Mouse (Mus musculus) hematopoietic stem cell, adult 5-6 weeks (primary cell): ENCODE results near the gene Megf11. TPM values are rescaled to one million over a fixed set of nuclear protein-coding genes. Genes with fewer than 3 reads are reported as not detected.
"Not testable (repeated sequence)": the region's sequence is repeated elsewhere in the genome, so short reads cannot be mapped to it uniquely, and the experiment has no call there.

Experiments
- ATAC-seq, 2 experiments: fragments of 125-278 bp in 1 of 2; replicated peaks in 1 of 2; 2 replicates each; pipeline ENCODE4 v1.8.0; 2016 to 2017; ENCODE audit warnings: inconsistent platforms in 2 of 2, mild to moderate bottlenecking in 2 of 2, moderate number of reproducible peaks in 2 of 2, low read depth in 1 of 2, moderate TSS enrichment in 1 of 2; ENCODE audit not compliant: low FRiP score in 2 of 2, poor library complexity in 2 of 2, severe bottlenecking in 2 of 2, insufficient read depth in 1 of 2, low TSS enrichment in 1 of 2
- total RNA-seq: library from RNA; stranded (forward); fragments of 172-1452, 232-1000 nt; gene quantifications from 2 replicates; pipeline ENCODE4 v1.2.3, GENCODE M21; 2017

The Megf11 gene
- total RNA-seq, 1 experiment from 2014 or later: not detected

DNA sequence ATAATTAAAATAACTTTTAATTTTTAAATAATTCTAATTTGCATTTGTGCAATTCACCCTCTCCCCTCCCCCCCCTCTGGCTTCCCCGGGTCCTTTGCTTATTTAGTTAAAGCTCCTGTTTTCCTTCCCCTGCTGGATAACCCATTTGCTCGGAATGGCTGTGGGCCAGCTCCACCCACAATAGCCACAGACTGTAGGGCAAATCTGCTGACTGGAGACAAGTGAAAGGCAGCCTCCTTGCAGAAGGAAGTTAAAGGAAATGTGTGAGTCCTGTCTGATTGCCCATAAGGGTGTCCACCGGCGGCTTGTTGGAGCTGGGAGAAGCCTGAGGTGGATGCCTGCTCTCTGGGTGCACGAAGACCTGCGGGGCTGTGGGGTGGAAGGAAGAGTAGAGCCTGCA is 62.1 kb downstream of the Megf11 start:
- peak; percentile 67 to 72 for ATAC-seq

DNA sequence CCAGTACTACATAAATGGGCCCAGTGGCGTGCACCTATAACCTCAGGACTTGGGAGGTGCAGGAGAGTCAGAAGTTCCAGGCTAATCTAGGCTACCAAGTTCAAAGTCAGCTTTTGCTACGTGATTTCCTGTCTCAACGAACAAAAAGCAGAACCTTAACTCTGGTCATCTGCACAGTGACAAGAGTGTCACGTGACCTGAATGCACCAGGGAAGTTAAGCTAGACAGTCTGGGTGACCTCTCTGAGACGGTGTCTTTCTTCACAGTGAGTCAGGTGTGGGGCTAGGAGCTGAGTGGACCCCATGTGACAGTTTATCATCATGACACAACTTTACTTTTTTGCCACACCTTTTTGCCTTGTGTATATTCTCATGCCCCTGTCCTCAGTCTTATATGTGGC is 67.3 kb downstream of the Megf11 start:
- peak; percentile 71 to 82; a peak in 3 of 4 replicates for ATAC-seq

DNA sequence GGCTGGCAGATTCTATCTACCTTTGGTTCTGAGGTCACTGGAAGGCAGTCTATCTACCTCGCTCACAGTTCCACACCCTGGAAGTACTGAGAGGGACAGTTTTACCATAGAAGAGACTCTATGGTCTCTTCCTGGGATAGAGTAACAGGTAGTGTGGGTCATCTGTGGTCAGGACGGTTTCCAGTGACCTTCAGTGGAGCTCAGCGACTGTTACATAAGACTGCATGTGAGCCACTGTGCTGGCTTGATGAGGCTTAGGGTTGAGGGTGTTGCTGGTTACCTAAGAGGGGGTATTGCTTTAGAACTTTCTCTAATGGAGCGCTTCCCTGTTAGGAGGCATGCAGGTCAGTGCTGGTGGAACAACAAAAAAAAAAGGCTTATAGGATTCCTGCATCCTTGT is 68.8 kb downstream of the Megf11 start:
- ATAC-seq: no peak

DNA sequence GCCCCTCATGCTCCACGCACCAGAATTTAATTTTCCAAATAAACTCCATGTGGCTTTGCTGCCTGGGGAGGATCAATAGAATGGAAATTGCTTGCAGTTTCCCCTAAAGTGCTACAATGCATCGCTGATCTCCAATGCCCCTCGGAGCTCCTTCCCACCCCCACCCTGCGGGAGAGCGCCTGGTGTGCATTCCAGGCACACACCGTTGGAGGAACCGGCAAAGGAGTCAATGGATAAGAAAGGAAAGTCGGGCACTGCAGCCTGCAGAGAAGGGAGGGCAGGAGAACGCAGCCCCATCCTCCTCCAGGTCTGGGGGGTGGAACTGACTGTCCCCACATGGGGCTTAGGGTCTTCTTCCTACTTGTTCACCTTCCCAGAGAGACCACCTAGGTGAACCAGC is 70.5 kb downstream of the Megf11 start:
- no peak for ATAC-seq

DNA sequence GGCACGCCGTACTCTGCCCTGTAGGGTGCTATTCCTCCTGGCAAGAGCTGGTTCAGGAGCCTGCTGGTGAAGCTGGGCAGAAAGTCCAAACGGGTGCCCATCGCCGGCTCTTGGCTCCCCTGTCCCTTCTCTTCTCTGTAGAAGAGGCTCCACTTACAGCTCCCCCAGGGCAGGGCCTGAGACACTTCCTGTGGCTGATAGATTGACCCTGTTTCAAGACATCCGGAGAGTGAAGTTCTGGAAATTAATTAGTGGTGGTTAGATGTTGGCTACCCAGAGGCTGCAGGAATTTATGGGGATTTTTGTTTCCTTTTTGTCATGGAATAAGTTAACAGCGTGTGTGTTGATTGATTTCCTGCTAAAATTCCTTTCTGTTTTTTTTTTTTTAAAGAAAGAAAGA is 72.2 kb downstream of the Megf11 start:
- ATAC-seq: no peak

DNA sequence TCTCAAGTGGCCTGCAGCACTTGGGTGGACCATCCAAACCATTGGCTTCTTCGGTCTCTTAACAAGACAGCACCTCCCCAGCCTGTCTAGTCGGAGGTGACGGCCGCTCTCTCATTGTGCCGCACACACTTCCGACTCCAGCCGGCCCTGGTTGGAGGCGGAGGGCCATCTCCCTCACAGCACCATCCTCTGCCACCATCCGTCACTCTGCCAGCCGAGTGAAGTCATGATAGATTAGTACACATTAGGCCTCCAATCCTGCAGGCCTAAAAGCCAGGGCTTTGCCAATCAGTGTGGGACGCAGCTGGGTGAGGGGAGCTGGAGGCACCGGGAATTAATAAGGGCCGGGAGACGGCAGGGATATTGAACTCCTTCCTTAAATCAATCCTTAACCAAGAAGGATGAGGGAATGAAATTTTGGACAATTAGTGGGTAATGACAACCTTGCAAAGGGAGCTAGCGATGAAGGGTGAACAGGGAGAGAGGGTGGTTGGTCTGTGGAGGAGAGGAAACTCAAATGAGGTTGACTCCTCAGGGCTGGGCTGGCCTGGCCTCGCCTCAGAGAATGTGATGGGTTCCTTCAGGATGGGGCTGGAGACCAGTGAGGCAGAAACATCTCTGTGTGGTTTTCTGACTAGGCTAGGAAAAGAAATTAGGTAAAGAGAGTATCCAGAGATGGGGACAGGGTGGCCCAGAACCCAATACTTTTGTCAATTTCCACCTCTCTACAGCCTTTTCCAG is 76.3 kb downstream of the Megf11 start:
- no peak for ATAC-seq

DNA sequence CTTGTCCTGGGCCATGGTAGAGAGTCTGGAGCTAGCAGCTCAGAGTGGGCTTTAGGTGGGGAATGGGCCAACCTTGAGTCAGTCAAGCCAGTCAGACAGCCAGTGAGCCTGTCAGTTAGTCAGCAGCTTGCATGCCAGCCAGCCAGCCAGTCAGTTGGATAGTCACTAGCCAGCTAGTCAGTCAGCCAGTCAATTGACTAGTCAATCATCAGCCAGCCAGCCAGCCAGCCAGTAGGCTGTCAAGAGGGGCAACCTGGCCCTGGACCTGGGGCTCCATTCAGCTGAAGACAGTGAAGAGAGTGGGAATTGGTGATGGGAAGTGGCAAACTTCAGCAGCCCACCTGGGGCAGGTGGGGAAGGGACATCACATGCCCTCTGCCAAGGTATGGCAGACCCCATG is 77.4 kb downstream of the Megf11 start:
- no peak for ATAC-seq

DNA sequence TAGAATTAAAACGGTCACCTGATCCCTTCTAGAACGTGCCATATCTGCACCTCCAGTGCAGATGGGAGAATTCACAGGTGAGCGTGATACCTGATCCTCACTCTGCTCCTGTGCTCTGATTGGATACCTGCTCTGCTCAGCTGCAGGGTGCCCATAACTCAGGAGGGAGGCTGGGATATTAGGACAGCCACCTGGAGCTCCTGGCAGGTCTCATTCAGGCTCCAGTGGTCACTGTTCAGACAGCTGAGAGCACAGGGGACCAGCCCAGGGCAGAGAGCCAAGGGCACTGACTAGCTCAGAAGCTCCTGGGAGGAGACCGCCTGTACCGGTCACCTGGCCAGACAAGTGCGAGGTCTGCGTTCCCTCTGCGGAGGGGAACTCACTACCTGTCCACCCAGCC is 80.7 kb downstream of the Megf11 start:
- ATAC-seq: no peak

DNA sequence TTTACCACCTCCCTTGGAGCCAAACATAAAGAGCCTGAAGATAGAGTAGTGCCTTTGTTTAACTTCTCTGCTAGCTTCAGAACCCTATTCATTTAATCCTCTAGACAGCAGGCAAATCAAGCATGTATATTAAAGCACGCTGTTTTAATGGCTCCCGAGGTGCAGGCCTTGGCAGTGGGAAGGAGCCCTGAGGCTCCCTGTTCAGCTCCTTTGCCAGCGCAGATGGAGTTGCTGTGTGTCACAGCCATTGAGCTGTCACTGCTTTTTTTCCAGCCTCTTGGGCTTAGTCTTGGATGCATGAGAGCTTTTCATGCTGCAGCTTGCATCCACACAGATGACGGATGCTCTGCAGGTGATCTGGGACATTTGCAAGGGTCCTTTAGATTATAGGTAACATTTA is 81.1 kb downstream of the Megf11 start:
- ATAC-seq: no peak

DNA sequence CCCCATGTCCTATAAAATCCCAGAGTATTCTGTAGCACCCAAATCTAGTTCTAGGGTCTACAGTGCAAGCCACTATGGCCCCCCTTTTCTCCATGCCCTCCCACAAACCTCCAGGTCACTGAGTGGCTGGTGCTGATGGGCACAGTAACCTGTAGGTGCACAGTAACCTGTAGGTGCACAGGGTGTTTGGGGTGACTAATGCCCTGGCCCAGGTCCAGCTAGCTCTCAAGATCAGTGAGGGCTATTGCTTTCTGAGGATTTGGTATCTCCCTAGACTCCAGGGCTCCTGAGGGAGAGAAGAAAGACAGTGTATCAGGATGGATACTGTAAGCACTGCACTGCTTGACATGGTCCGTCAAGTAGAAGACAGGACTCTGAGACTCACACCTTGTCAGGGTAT is 85.4 kb downstream of the Megf11 start:
- ATAC-seq: no peak

DNA sequence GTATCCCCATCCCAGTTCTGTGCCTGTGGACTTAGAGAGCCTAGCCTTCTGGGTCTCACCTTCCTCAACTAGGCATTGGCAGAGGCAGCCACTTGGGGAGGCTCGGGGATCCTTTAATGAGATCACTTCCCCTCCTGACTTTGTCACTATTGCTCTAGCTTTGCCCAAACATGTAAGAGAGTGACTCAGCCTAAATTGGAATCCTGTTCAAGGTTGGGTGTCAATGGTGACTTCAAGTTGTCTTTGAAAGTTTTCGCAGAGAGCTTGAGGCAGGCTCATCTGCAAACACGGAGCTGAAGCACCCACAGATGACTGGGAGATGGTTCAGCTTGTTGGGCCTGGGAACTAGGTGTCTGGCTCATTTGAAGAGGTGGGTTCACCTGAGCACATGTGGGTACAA is 85.9 kb downstream of the Megf11 start:
- ATAC-seq: no peak

DNA sequence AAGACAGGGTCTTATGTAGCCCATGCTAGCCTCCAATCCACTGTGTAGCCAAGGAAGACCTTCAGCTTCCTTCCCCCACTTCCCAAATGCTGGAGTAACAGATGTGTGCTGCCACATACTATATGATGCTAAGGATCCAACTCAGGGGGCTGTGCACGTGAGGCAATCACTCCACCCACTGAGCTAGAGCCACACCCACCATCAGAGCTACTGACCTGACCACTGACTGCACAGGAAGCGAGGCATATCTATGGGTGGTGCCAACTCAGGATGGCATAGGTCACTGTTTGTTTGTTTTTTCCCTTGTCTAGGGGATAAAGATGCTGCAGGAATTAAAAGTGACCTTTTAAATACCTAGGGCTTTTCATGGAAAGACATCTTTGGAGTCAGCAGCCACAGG is 86.7 kb downstream of the Megf11 start:
- ATAC-seq: no peak

DNA sequence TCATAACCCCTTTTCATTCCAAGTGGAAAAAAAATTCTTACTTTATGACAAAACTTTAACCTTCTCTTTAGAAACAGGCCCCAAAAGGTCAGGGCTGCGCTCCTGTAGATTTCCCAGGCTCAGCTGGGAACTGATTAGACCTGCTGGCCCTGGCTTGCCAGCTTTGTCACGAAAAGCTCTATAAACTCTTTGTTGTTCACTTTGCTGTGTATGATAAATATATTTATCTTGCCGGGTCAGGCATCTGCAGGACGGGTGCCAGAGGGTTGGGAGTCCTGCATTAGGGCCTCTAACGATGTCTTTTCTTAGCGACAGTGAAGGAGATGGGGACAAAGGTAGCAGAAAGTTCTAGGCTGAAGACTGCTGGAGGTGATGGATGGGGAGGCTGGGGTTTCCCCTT is 87.3 kb downstream of the Megf11 start:
- no peak for ATAC-seq

DNA sequence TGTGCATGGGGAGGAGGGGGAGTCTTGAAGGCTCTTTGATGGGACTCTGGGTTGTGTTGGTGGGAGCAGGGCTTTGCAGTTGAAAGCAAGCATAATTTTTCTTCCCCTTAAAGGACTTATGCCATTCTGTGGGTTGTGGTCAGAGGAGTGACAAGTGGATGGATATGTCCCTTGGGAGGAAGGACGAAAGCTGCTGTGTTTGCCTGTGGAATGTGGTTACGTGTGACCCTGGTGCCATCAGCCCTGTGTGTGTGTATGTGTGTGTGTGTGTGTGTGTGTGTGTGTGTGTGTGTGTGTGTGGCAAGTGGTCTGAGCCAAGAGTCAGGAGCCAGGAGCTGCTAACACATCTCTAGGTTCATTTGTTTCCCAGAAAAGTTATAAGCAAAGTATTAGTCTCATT is 87.7 kb downstream of the Megf11 start:
- ATAC-seq: peak; percentile 39 to 41; a peak in 2 of 4 replicates

DNA sequence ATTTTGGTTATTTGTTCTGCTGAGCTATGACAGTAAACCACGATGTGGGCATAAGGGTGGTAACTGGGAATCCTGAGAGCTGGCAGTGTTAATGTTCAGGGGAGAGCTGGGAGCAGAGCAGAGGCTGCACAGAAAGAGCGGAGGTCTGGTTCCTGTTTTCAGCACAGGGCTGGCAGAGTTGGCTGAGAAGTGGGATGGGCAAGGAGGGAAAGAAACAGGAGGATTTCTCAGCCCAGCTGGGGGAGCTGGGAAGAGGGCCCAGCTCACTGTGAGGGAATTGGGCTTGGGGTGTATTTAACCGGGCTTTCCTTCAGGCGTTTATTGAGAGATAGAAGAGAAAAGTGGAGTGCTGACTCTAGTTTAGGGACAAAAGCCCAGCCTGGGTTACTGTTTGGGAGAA is 88.3 kb downstream of the Megf11 start:
- ATAC-seq: no peak

DNA sequence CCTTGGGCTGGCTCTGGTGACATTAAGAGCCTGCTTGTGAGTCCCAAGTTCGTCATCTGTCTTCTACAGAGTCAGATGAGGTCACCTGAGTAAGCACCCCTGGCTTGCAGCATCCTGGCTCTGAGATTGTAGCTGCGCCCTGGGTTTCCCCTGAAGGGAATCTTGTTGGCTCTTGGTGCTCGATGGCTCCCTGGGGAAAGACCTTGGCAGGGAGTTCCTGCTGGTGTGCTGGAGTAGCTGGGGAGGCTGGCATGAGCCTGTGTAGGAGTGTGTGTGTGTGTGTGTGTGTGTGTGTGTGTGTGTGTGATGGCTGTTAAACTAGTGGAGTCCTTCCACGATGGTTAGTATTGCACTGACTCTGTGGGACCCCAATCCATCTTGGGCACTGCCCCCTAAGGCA is 88.7 kb downstream of the Megf11 start:
- ATAC-seq: no peak

DNA sequence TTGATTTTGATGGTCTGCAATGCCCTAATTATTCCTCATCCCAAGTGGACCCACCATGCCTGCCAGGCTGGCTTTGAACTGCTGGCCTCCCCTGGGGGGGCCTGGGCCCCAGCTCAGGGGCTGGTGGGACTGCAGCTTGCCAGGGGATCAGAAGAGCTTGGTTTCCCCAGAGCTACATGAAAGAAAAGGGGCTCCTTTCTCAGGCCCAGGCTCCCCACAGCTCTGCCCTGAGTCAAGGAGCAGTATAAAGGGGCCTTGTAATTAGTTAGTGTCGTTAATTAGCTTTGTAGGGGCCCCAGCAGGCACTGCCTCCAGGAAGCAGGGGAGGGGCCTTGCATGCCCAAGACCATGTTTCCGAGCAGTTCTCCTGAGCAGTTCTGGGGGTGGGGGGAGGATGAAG is 90.5 kb downstream of the Megf11 start:
- ATAC-seq: no peak

DNA sequence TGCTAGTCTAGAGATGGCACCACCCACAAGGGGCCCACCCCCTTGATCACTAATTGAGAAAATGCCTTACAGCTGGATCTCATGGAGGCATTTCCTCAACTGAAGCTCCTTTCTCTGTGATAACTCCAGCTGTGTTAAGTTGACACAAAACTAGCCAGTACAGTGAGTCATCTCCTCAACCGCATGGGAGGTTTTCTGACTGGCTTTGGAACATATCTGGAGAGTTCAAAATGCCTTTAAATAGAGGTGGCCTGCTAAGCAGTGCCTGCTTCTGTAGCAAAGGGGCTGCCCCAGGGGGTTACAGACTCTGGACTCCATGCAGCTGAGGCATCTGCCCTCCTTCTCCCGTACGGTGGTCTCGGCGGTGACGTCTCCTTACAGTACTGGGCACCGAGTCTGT is 92.0 kb downstream of the Megf11 start:
- ATAC-seq: not testable (repeated sequence)

DNA sequence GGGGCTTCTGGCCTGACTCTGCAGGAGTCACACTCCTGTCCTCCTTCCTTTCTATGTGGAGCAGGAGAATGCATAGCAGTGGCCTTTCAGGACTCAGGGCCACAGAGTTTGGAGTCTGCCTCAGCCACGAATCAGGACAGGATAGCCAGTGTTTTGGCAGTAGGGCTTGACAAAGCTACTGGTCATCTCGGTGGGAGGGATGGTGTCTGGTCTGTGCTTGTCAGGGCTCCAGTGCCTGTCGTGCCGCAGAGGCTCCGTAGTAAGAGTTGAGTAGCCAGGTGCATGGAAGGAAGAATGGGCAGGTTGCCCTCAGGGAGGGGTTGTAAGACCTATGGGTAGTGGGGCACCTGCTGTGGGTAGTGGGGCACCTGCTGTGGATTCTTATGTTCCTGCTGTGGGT is 96.7 kb downstream of the Megf11 start:
- no peak for ATAC-seq
